Mouse (Mus musculus): ENCODE measurements around the gene Sirt7. TPM values are rescaled to one million over a fixed set of nuclear protein-coding genes. Genes with fewer than 3 reads are reported as not detected.
A peak's percentile ranks its signal among the peaks of the same experiment; 100 is the strongest.

Sirt7 gene
- polyA plus RNA-seq, 1 experiment from 2014 or later: 25.6 TPM

GRCm38 (mm10) chr11:120578694-120579243, 46.3 kb downstream of the Sirt7 start:
- Histone ChIP-seq H3K4me2 (replicated peaks) (no peak overlapping the region), H3K4me3 (no peak overlapping the region), H3K36me3 (peaks cover 37% of the 10 kb centered on the region), H3K9me3 (peaks cover 1% of the 10 kb centered on the region; the same call in 1 of the 2 replicates), H3K27ac (no peak overlapping the region), H3K27me3 (no peaks in the 10 kb centered on the region), H3K4me1 (peaks cover 32% of the 10 kb centered on the region), H3K9ac (peak overlapping the region; percentile 39; the same call in 1 of the 2 replicates)
- ATAC-seq (ENCODE audit: low FRiP score, low read depth): no peak
- 70% methylated on average over 11 of the region's 11 CpGs for WGBS

- Histone ChIP-seq H3K4me2 (replicated peaks) (no peak overlapping the region), H3K9me3 (no peaks in the 10 kb centered on the region), H3K4me3 (no peak overlapping the region), H3K36me3 (peaks cover 37% of the 10 kb centered on the region), H3K9ac (0 out of 2 replicates have a peak overlapping the region, but pooled peaks have one; percentile 39), H3K4me1 (peaks cover 32% of the 10 kb centered on the region), H3K27me3 (no peaks in the 10 kb centered on the region), H3K27ac (no peak overlapping the region)
- WGBS: 81% methylated on average over 10 of the region's 10 CpGs
- no peak; the same call in 1 of the 2 replicates for ATAC-seq (ENCODE audit: low FRiP score, low read depth)
Measured at GRCm38 (mm10) chr11:120578024-120578693, 46.9 kb downstream of the Sirt7 start.

- Histone ChIP-seq H3K4me2 (replicated peaks) (no peak overlapping the region), H3K9ac (no peak overlapping the region), H3K4me1 (peaks cover 31% of the 10 kb centered on the region), H3K36me3 (peaks cover 37% of the 10 kb centered on the region), H3K27me3 (no peaks in the 10 kb centered on the region), H3K27ac (no peak overlapping the region), H3K4me3 (no peak overlapping the region), H3K9me3 (no peaks in the 10 kb centered on the region)
- no peak for ATAC-seq (ENCODE audit: low FRiP score, low read depth)
- WGBS: 85% methylated on average over 7 of the region's 7 CpGs
Measured at GRCm38 (mm10) chr11:120577211-120578023, 47.6 kb downstream of the Sirt7 start.

- Histone ChIP-seq H3K9me3 (no peaks in the 10 kb centered on the region), H3K4me1 (peaks cover 29% of the 10 kb centered on the region), H3K9ac (no peak overlapping the region), H3K27ac (no peak overlapping the region), H3K4me3 (no peak overlapping the region), H3K36me3 (peaks cover 38% of the 10 kb centered on the region), H3K27me3 (no peaks in the 10 kb centered on the region), H3K4me2 (replicated peaks) (no peak overlapping the region)
- ATAC-seq (ENCODE audit: low FRiP score, low read depth): no peak
- 77% methylated on average over 3 of the region's 3 CpGs for WGBS
Measured at GRCm38 (mm10) chr11:120576365-120576981, 48.6 kb downstream of the Sirt7 start.

GRCm38 (mm10) chr11:120575940-120576339, 49.1 kb downstream of the Sirt7 start:
- Histone ChIP-seq H3K4me2 (replicated peaks) (no peak overlapping the region), H3K9ac (no peak overlapping the region), H3K27me3 (no peaks in the 10 kb centered on the region), H3K9me3 (no peaks in the 10 kb centered on the region), H3K27ac (no peak overlapping the region), H3K36me3 (peaks cover 43% of the 10 kb centered on the region), H3K4me3 (no peak overlapping the region), H3K4me1 (peaks cover 34% of the 10 kb centered on the region)
- no peak for ATAC-seq (ENCODE audit: low FRiP score, low read depth)

- Histone ChIP-seq H3K4me1 (peaks cover 34% of the 10 kb centered on the region), H3K4me3 (peak overlapping the region; percentile 99; the same call in 1 of the 2 replicates), H3K27ac (no peak overlapping the region), H3K9ac (no peak overlapping the region), H3K4me2 (replicated peaks) (peak overlapping the region; percentile 80), H3K36me3 (peaks cover 51% of the 10 kb centered on the region), H3K27me3 (no peaks in the 10 kb centered on the region), H3K9me3 (no peaks in the 10 kb centered on the region)
- WGBS: 66% methylated on average over 2 of the region's 2 CpGs
- no peak for ATAC-seq (ENCODE audit: low FRiP score, low read depth)
Measured at GRCm38 (mm10) chr11:120575046-120575445, 50.0 kb downstream of the Sirt7 start.

GRCm38 (mm10) chr11:120574278-120574600, 50.8 kb downstream of the Sirt7 start:
- peak overlapping the region; percentile 80 for H3K4me2 ChIP-seq (replicated peaks)
- H3K9me3 ChIP-seq: no peaks in the 10 kb centered on the region
- H3K9ac ChIP-seq: peak overlapping the region; percentile 84
- no peak for ATAC-seq (ENCODE audit: low FRiP score, low read depth)
- WGBS: 46% methylated on average over 5 of the region's 5 CpGs
- no peaks in the 10 kb centered on the region for H3K27me3 ChIP-seq
- peak overlapping the region; percentile 99 for H3K4me3 ChIP-seq
- H3K27ac ChIP-seq: no peak overlapping the region
- peaks cover 50% of the 10 kb centered on the region for H3K36me3 ChIP-seq
- peaks cover 26% of the 10 kb centered on the region for H3K4me1 ChIP-seq

GRCm38 (mm10) chr11:120573585-120574277, 51.3 kb downstream of the Sirt7 start:
- WGBS: under 1% methylated on average over 23 of the region's 23 CpGs
- Histone ChIP-seq H3K4me3 (peak overlapping the region; percentile 99), H3K27me3 (no peaks in the 10 kb centered on the region), H3K27ac (peak overlapping the region; percentile 94), H3K4me1 (peaks cover 24% of the 10 kb centered on the region), H3K4me2 (replicated peaks) (peak overlapping the region; percentile 80), H3K9ac (peak overlapping the region; percentile 84), H3K36me3 (peaks cover 49% of the 10 kb centered on the region), H3K9me3 (no peaks in the 10 kb centered on the region)
- ATAC-seq (ENCODE audit: low FRiP score, low read depth): no peak

GRCm38 (mm10) chr11:120572752-120573584, 52.1 kb downstream of the Sirt7 start, which contains the start of gene P4hb:
P4hb (minus strand) TSS chr11:120573253.
- Histone ChIP-seq H3K27ac (peak within 1 kb of the TSS; percentile 94), H3K27me3 (no peaks in the 10 kb centered on the region), H3K4me1 (peaks cover 24% of the 10 kb centered on the region), H3K4me3 (peak within 1 kb of the TSS; percentile 99), H3K36me3 (peaks cover 49% of the 10 kb centered on the region), H3K9me3 (no peaks in the 10 kb centered on the region), H3K4me2 (replicated peaks) (peak within 1 kb of the TSS; percentile 95), H3K9ac (peak within 1 kb of the TSS; percentile 99)
- WGBS: under 1% methylated on average over 92 of the region's 94 CpGs
- peak; percentile 96 for ATAC-seq (ENCODE audit: low FRiP score, low read depth)

GRCm38 (mm10) chr11:120572417-120572751, 52.7 kb downstream of the Sirt7 start:
- Histone ChIP-seq H3K4me2 (replicated peaks) (peak overlapping the region; percentile 95), H3K4me1 (peaks cover 24% of the 10 kb centered on the region), H3K27me3 (no peaks in the 10 kb centered on the region), H3K27ac (peak overlapping the region; percentile 85), H3K9me3 (no peaks in the 10 kb centered on the region), H3K36me3 (peaks cover 49% of the 10 kb centered on the region), H3K4me3 (peak overlapping the region; percentile 99), H3K9ac (peak overlapping the region; percentile 99)
- ATAC-seq (ENCODE audit: low FRiP score, low read depth): peak; percentile 26; the same call in 1 of the 2 replicates
- WGBS: under 1% methylated on average over 20 of the region's 24 CpGs

Measured in limb, embryonic 13.5 days (tissue).